Mouse (Mus musculus) liver, postnatal 0 days (tissue): Measurements from ENCODE around the gene Tmprss6.

Experiments used
- CTCF ChIP-seq: sonication (generic); IDR thresholded peaks from 2 replicates; pipeline ENCODE4 v1.5.1; 2016; ENCODE audit warnings: antibody characterized with exemption, low read depth
- EP300 ChIP-seq: IDR thresholded peaks from 2 replicates; pipeline ENCODE4 v1.6.1; 2016; ENCODE audit warnings: antibody characterized with exemption, low read depth, mild to moderate bottlenecking

DNA sequence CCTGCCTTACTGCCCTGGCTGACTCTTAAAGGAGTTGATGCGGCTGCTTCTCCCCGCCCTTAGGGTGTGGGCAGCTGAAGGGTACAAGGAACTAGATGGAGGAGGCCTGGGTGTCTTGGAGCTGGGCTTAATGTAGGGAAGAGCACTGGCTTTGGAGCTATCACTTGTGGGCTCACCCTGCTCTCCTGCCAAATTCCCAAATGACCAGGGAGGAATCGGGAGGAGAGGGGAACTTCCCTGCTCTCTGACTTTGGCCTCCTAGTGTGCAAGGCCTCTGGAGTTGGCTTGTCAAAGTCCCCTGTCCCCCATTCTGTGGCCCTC, 39.3 kb downstream of the Tmprss6 start:
- no peak for TF ChIP-seq EP300
- no peak for TF ChIP-seq CTCF
